Mouse (Mus musculus) 3T3-L1 (cell line): ENCODE results near the gene Alg9.

ENCODE experiments used
- DNase-seq: peaks from one replicate; pipeline ENCODE4 v3.0.0-alpha.2; 2015; ENCODE audit warnings: low read depth, low spot score

The Alg9 gene

GRCm38 (mm10) chr9:50756711-50757110 lies 18.1 kb upstream of the Alg9 start:
- DNase-seq, result peak; percentile 7

GRCm38 (mm10) chr9:50761520-50762243 lies 13.1 kb upstream of the Alg9 start:
- no peak for DNase-seq

- peak; percentile 61 for DNase-seq
Measured at GRCm38 (mm10) chr9:50763331-50763730, 11.5 kb upstream of the Alg9 start.

- DNase-seq, result no peak
Measured at GRCm38 (mm10) chr9:50767531-50768106, 7.2 kb upstream of the Alg9 start.

- DNase-seq, result peak; percentile 97
Measured at GRCm38 (mm10) chr9:50768107-50769002, 6.5 kb upstream of the Alg9 start, which contains the start of gene Fdxacb1. Gene Fdxacb1 (plus strand): TSS chr9:50768236.

- no peak for DNase-seq
Measured at GRCm38 (mm10) chr9:50770011-50770410, 4.8 kb upstream of the Alg9 start.

GRCm38 (mm10) chr9:50774026-50774462 lies 775 bp upstream of the Alg9 start:
- DNase-seq, result peak; percentile 16

GRCm38 (mm10) chr9:50775662-50776126 lies 875 bp downstream of the Alg9 start:
- DNase-seq, result peak; percentile 22

GRCm38 (mm10) chr9:50776162-50776760 lies 1.4 kb downstream of the Alg9 start:
- no peak for DNase-seq

GRCm38 (mm10) chr9:50782155-50782554 lies 7.3 kb downstream of the Alg9 start:
- DNase-seq, result peak; percentile 57

- DNase-seq, result no peak
Measured at GRCm38 (mm10) chr9:50795266-50795665, 20.4 kb downstream of the Alg9 start.

- no peak for DNase-seq
Measured at GRCm38 (mm10) chr9:50796776-50797175, 22.0 kb downstream of the Alg9 start.

- no peak for DNase-seq
Measured at GRCm38 (mm10) chr9:50797641-50798040, 22.8 kb downstream of the Alg9 start.

- no peak for DNase-seq
Measured at GRCm38 (mm10) chr9:50798368-50798767, 23.5 kb downstream of the Alg9 start.

GRCm38 (mm10) chr9:50800985-50801384 lies 26.2 kb downstream of the Alg9 start:
- DNase-seq, result peak; percentile 66

- no peak for DNase-seq
Measured at GRCm38 (mm10) chr9:50803055-50803671, 28.3 kb downstream of the Alg9 start.

GRCm38 (mm10) chr9:50808471-50808870 lies 33.7 kb downstream of the Alg9 start:
- DNase-seq, result no peak

- DNase-seq, result no peak
Measured at GRCm38 (mm10) chr9:50809146-50809545, 34.3 kb downstream of the Alg9 start.

- DNase-seq, result no peak
Measured at GRCm38 (mm10) chr9:50811187-50811586, 36.4 kb downstream of the Alg9 start.

- no peak for DNase-seq
Measured at GRCm38 (mm10) chr9:50811746-50812145, 36.9 kb downstream of the Alg9 start.

- no peak for DNase-seq
Measured at GRCm38 (mm10) chr9:50813796-50814195, 39.0 kb downstream of the Alg9 start.
